Mouse (Mus musculus) 3134 (cell line): ENCODE data around the gene Eftud2.

Experiments
- DNase-seq: peaks from one replicate; pipeline ENCODE4 v3.0.0-alpha.2; 2011; ENCODE audit warnings: low spot score; ENCODE audit not compliant: insufficient read length; ENCODE audit errors: extremely low read depth

The Eftud2 gene

GRCm38 (mm10) chr11:102880585-102881313 lies at the start of gene Eftud2, which contains the start of gene Ccdc103:
Gene Eftud2 (minus strand): TSS chr11:102880985.
Gene Ccdc103 (plus strand): TSS chr11:102881204.
- DNase-seq, result peak; percentile 88

- DNase-seq, result no peak
Measured at GRCm38 (mm10) chr11:102925351-102925717, 44.5 kb upstream of the Eftud2 start.

- DNase-seq, result peak; percentile 96
Measured at GRCm38 (mm10) chr11:102924557-102925350, 44.0 kb upstream of the Eftud2 start, which contains the start of gene Kif18b. Gene Kif18b (minus strand): TSS chr11:102925124.

GRCm38 (mm10) chr11:102921491-102921890 lies 40.7 kb upstream of the Eftud2 start:
- DNase-seq, result no peak

GRCm38 (mm10) chr11:102918077-102918476 lies 37.3 kb upstream of the Eftud2 start:
- DNase-seq, result no peak

- no peak for DNase-seq
Measured at GRCm38 (mm10) chr11:102915380-102915779, 34.6 kb upstream of the Eftud2 start.

- DNase-seq, result no peak
Measured at GRCm38 (mm10) chr11:102911376-102911775, 30.6 kb upstream of the Eftud2 start.

GRCm38 (mm10) chr11:102903654-102904053 lies 22.9 kb upstream of the Eftud2 start:
- DNase-seq, result no peak

GRCm38 (mm10) chr11:102902107-102902506 lies 21.3 kb upstream of the Eftud2 start:
- DNase-seq, result no peak

- DNase-seq, result no peak
Measured at GRCm38 (mm10) chr11:102901199-102901598, 20.4 kb upstream of the Eftud2 start.

- DNase-seq, result peak; percentile 42
Measured at GRCm38 (mm10) chr11:102900763-102901162, 20.0 kb upstream of the Eftud2 start, which contains the start of gene Gfap. Gene Gfap (minus strand): TSS chr11:102900912.

- no peak for DNase-seq
Measured at GRCm38 (mm10) chr11:102898408-102898807, 17.6 kb upstream of the Eftud2 start.

GRCm38 (mm10) chr11:102896641-102897040 lies 15.9 kb upstream of the Eftud2 start:
- DNase-seq, result no peak

- no peak for DNase-seq
Measured at GRCm38 (mm10) chr11:102895779-102896178, 15.0 kb upstream of the Eftud2 start.

GRCm38 (mm10) chr11:102894716-102895115 lies 13.9 kb upstream of the Eftud2 start:
- peak; percentile 38 for DNase-seq

GRCm38 (mm10) chr11:102893015-102893651 lies 12.3 kb upstream of the Eftud2 start:
- no peak for DNase-seq

GRCm38 (mm10) chr11:102890096-102890495 lies 9.3 kb upstream of the Eftud2 start:
- DNase-seq, result no peak

GRCm38 (mm10) chr11:102888135-102888534 lies 7.3 kb upstream of the Eftud2 start:
- DNase-seq, result no peak

GRCm38 (mm10) chr11:102887433-102887832 lies 6.6 kb upstream of the Eftud2 start:
- DNase-seq, result no peak

- DNase-seq, result no peak
Measured at GRCm38 (mm10) chr11:102884616-102885219, 3.9 kb upstream of the Eftud2 start, which contains the start of gene Fam187a. Gene Fam187a (plus strand): TSS chr11:102885169.
